Mouse (Mus musculus): ENCODE results near the gene Trim47. TPM values are rescaled to one million over a fixed set of nuclear protein-coding genes. Genes with fewer than 3 reads are reported as not detected.

Trim47 gene
- polyA plus RNA-seq, 2 experiments: 25.1 to 25.5 TPM

DNA sequence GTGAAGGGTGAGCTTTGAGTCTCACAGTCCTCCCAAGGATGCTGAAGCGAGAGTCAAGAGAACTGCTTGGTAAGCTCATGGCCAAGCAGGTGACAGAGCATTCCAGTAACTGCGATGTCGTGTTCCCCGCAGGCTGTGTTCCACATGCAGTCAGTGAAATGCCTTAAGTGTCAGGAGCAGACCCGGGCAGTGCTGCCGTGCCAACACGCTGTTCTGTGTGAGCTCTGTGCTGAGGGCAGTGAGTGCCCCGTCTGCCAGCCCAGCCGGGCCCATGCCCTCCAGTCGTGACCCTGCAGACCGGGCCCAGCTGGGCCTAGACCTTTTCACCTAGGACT is 67.4 kb downstream of the Trim47 start:
- H3K9me3 ChIP-seq (ENCODE audit: control insufficient read depth, low read length): no peaks in the 10 kb centered on the region
- H3K27ac ChIP-seq (replicated peaks; ENCODE audit: low read depth, low read length): no peak overlapping the region
- peaks cover 75% of the 10 kb centered on the region for H3K36me3 ChIP-seq (ENCODE audit: control insufficient read depth, insufficient read depth, low read length)
- H3K4me3 ChIP-seq (replicated peaks; ENCODE audit: low read length): no peak overlapping the region
- no peaks in the 10 kb centered on the region for H3K27me3 ChIP-seq (ENCODE audit: control insufficient read depth, insufficient read depth, low read length)
- ATAC-seq (ENCODE audit: low FRiP score, low read depth): no peak
- no peak overlapping the region for H3K9ac ChIP-seq (ENCODE audit: low read depth, low read length, severe bottlenecking)
- no peak for DNase-seq (ENCODE audit: low spot score)
- no peak overlapping the region for H3K4me2 ChIP-seq (replicated peaks; ENCODE audit: low read depth, low read length, severe bottlenecking)
- 92% methylated on average over 11 of the region's 11 CpGs for WGBS
- no peaks in the 10 kb centered on the region for H3K4me1 ChIP-seq (ENCODE audit: control insufficient read depth, insufficient read depth, low read length)
- no peak for TF ChIP-seq POLR2A (IDR thresholded peaks at IDR 0.05; ENCODE audit: borderline replicate concordance, extremely low read depth, insufficient read depth, insufficient read length)

DNA sequence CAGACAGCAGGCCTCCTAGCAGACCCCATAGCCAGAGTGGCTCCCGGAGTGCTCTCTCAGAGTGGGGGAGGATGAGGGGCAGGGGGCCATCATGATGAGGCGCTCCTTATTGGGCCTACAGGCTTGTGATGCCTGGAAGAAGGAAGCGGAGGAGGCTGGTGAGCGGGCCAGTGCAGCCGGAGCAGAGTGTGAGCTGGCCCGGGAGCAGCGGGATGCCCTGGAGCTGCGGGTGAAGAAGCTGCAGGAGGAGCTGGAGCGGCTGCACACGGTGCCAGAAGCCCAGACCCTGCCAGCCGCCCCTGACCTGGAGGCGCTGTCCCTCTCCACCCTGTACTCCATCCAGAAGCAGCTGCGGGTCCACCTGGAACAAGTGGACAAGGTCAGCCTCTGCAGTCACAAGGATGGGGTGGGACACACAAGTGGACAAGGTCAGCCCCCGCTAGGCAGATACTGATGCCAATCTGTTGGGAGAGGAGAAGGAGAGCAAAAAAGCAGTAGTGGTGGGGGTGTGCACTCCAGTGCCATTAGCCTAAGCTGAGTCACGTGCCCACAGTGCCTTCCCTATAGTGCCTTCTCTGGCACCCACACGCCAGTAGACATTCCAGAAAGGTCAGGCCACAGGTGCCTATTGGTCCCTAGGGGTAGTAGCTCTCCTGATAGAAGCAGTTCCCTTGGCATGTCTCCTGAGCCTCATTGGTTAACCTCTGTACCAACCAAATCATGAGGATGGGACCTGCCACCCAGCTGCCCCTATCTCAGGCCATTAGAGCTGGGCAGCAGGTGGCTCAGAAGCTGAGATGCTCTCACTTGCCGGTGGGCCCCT is 67.9 kb downstream of the Trim47 start:
- ATAC-seq (ENCODE audit: low FRiP score, low read depth): no peak
- no peak overlapping the region for H3K9ac ChIP-seq (ENCODE audit: low read depth, low read length, severe bottlenecking)
- H3K27ac ChIP-seq (replicated peaks; ENCODE audit: low read depth, low read length): no peak overlapping the region
- H3K9me3 ChIP-seq (ENCODE audit: control insufficient read depth, low read length): no peaks in the 10 kb centered on the region
- no peaks in the 10 kb centered on the region for H3K27me3 ChIP-seq (ENCODE audit: control insufficient read depth, insufficient read depth, low read length)
- no peak overlapping the region for H3K4me3 ChIP-seq (replicated peaks; ENCODE audit: low read length)
- no peak for DNase-seq (ENCODE audit: low spot score)
- peaks cover 80% of the 10 kb centered on the region for H3K36me3 ChIP-seq (ENCODE audit: control insufficient read depth, insufficient read depth, low read length)
- TF ChIP-seq POLR2A (IDR thresholded peaks at IDR 0.05; ENCODE audit: borderline replicate concordance, extremely low read depth, insufficient read depth, insufficient read length): no peak
- H3K4me2 ChIP-seq (replicated peaks; ENCODE audit: low read depth, low read length, severe bottlenecking): no peak overlapping the region
- H3K4me1 ChIP-seq (ENCODE audit: control insufficient read depth, insufficient read depth, low read length): no peaks in the 10 kb centered on the region
- WGBS: 87% methylated on average over 17 of the region's 17 CpGs

DNA sequence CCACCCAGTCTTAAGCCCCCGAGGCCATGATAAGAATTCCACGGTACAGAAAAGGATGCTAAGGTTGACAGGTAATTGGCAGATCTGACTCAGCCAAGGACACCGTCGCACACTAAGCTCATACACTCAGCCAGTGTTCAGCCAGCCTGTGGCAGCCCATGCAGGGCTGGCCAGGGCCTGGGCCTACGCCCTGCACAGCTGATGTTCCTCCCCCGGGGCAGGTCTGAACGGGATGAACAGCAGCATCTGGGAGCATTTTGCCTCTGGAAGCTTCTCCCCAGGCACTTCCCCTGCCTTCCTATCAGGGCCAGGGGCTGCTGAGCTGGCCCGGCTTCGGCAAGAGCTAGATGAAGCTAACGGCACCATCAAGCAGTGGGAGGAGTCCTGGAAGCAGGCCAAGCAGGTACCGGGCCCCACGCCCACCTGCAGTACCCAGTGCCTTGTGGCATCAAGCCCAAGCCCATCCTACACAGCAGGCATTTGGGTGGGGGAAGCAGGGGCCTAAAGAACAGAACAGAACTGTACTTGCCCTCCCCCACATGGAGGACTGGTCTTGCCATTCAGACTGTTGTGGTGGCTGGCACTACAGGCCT is 68.9 kb downstream of the Trim47 start:
- H3K4me1 ChIP-seq (ENCODE audit: control insufficient read depth, insufficient read depth, low read length): no peaks in the 10 kb centered on the region
- H3K9ac ChIP-seq (ENCODE audit: low read depth, low read length, severe bottlenecking): no peak overlapping the region
- no peak for DNase-seq (ENCODE audit: low spot score)
- 66% methylated on average over 12 of the region's 12 CpGs for WGBS
- TF ChIP-seq POLR2A (IDR thresholded peaks at IDR 0.05; ENCODE audit: borderline replicate concordance, extremely low read depth, insufficient read depth, insufficient read length): no peak
- no peak overlapping the region for H3K4me2 ChIP-seq (replicated peaks; ENCODE audit: low read depth, low read length, severe bottlenecking)
- no peak overlapping the region for H3K27ac ChIP-seq (replicated peaks; ENCODE audit: low read depth, low read length)
- no peaks in the 10 kb centered on the region for H3K27me3 ChIP-seq (ENCODE audit: control insufficient read depth, insufficient read depth, low read length)
- no peaks in the 10 kb centered on the region for H3K9me3 ChIP-seq (ENCODE audit: control insufficient read depth, low read length)
- ATAC-seq (ENCODE audit: low FRiP score, low read depth): no peak
- H3K36me3 ChIP-seq (ENCODE audit: control insufficient read depth, insufficient read depth, low read length): peaks cover 90% of the 10 kb centered on the region
- H3K4me3 ChIP-seq (replicated peaks; ENCODE audit: low read length): no peak overlapping the region

DNA sequence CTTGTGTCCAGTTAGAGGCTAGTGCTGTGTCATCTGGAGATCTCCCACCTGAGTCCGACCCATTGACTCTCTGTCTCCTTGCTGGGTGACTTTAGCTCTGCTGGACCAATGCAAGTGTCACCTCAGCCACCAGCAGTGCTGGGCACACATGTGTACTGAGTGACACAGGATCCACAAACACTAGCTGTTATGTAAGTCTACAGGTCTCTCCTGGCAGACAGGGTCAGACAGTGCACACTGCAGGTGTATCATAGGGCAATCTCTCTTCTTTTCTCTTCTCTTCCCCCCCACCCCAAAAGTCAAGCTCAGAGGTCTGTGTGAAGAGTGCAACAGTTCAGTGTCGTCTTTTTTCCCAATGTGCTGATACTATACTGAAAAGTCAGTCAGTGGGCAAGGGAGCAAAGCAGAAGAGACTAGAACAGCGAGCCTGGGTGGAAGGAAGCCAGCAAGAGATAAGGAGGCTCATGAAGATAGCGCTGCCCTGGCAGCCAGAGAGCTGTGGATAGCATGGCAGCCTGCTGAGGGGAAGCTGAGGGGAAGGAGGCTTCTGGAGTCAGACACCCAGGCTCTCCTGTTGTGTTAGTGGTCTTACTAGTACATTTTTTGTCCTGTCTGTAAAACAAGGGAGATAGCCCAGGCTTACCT is 69.7 kb downstream of the Trim47 start:
- ATAC-seq (ENCODE audit: low FRiP score, low read depth): no peak
- H3K27ac ChIP-seq (replicated peaks; ENCODE audit: low read depth, low read length): no peak overlapping the region
- no peak overlapping the region for H3K4me2 ChIP-seq (replicated peaks; ENCODE audit: low read depth, low read length, severe bottlenecking)
- no peaks in the 10 kb centered on the region for H3K4me1 ChIP-seq (ENCODE audit: control insufficient read depth, insufficient read depth, low read length)
- no peaks in the 10 kb centered on the region for H3K27me3 ChIP-seq (ENCODE audit: control insufficient read depth, insufficient read depth, low read length)
- H3K36me3 ChIP-seq (ENCODE audit: control insufficient read depth, insufficient read depth, low read length): peaks cover 98% of the 10 kb centered on the region
- no peak for DNase-seq (ENCODE audit: low spot score)
- TF ChIP-seq POLR2A (IDR thresholded peaks at IDR 0.05; ENCODE audit: borderline replicate concordance, extremely low read depth, insufficient read depth, insufficient read length): no peak
- H3K9me3 ChIP-seq (ENCODE audit: control insufficient read depth, low read length): no peaks in the 10 kb centered on the region
- WGBS: 91% methylated on average over 4 of the region's 4 CpGs
- H3K9ac ChIP-seq (ENCODE audit: low read depth, low read length, severe bottlenecking): no peak overlapping the region
- no peak overlapping the region for H3K4me3 ChIP-seq (replicated peaks; ENCODE audit: low read length)

DNA sequence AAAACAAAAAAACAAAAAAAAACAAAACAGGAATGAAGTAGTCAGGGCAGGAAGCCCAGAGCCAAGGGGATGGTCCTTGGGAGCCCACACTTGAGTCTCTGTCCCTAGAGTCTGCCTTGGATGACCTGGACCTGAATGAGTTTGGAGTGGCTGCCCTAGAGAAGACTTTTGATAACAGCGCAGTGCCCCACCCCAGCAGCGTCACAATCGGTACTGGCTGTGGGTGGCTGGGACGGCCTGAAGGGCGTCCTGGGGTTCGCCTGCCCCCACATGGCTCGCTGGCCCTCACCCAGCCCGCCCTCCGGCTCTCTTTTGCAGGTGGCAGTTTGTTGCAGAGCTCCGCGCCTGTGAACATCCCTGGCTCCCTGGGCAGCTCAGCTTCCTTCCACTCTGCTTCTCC is 71.1 kb downstream of the Trim47 start:
- DNase-seq (ENCODE audit: low spot score) (no peak), ATAC-seq (ENCODE audit: low FRiP score, low read depth) (no peak)
- Histone ChIP-seq H3K9me3 (ENCODE audit: control insufficient read depth, low read length) (no peaks in the 10 kb centered on the region), H3K4me2 (replicated peaks; ENCODE audit: low read depth, low read length, severe bottlenecking) (no peak overlapping the region), H3K27ac (replicated peaks; ENCODE audit: low read depth, low read length) (no peak overlapping the region), H3K9ac (ENCODE audit: low read depth, low read length, severe bottlenecking) (no peak overlapping the region), H3K27me3 (ENCODE audit: control insufficient read depth, insufficient read depth, low read length) (no peaks in the 10 kb centered on the region), H3K4me3 (replicated peaks; ENCODE audit: low read length) (no peak overlapping the region), H3K36me3 (ENCODE audit: control insufficient read depth, insufficient read depth, low read length) (peaks cover 99% of the 10 kb centered on the region), H3K4me1 (ENCODE audit: control insufficient read depth, insufficient read depth, low read length) (no peaks in the 10 kb centered on the region)
- 92% methylated on average over 11 of the region's 11 CpGs for WGBS
- no peak for TF ChIP-seq POLR2A (IDR thresholded peaks at IDR 0.05; ENCODE audit: borderline replicate concordance, extremely low read depth, insufficient read depth, insufficient read length)

Other genes with a start within 250 kb of the Trim47 start
- gene Smim5, start 227.2 kb downstream of the Trim47 start, polyA plus RNA-seq (2012; rRNA removed): 9.8 and 10.5 TPM in 2 replicates
- 16.0 and 17.5 TPM in 2 replicates for gene Smim5, start 227.2 kb downstream of the Trim47 start, polyA plus RNA-seq (2014; fragmentation: Nextera tagmentation; extraction: Ambion mirVana)
- 0.52 and 0.77 TPM in 2 replicates for gene Smim6, start 215.2 kb downstream of the Trim47 start, polyA plus RNA-seq (2012; rRNA removed)
- gene Smim6, start 215.2 kb downstream of the Trim47 start, polyA plus RNA-seq (2014; fragmentation: Nextera tagmentation; extraction: Ambion mirVana): 0.83 and 0.89 TPM in 2 replicates
- gene Sap30bp, start 193.9 kb downstream of the Trim47 start, polyA plus RNA-seq (2012; rRNA removed): 35.6 and 52.6 TPM in 2 replicates
- gene Sap30bp, start 193.9 kb downstream of the Trim47 start, polyA plus RNA-seq (2014; fragmentation: Nextera tagmentation; extraction: Ambion mirVana): 36.6 and 36.9 TPM in 2 replicates
- gene Recql5, start 193.7 kb downstream of the Trim47 start, polyA plus RNA-seq (2012; rRNA removed): 27.9 and 28.0 TPM in 2 replicates
- 16.1 and 18.3 TPM in 2 replicates for gene Recql5, start 193.7 kb downstream of the Trim47 start, polyA plus RNA-seq (2014; fragmentation: Nextera tagmentation; extraction: Ambion mirVana)
- 11.3 and 11.6 TPM in 2 replicates for gene Itgb4, start 152.5 kb downstream of the Trim47 start, polyA plus RNA-seq (2012; rRNA removed)
- gene Itgb4, start 152.5 kb downstream of the Trim47 start, polyA plus RNA-seq (2014; fragmentation: Nextera tagmentation; extraction: Ambion mirVana): 12.5 TPM in 2 replicates
- gene Galk1, start 114.5 kb downstream of the Trim47 start, polyA plus RNA-seq (2012; rRNA removed): 115 and 139 TPM in 2 replicates
- 162 and 164 TPM in 2 replicates for gene Galk1, start 114.5 kb downstream of the Trim47 start, polyA plus RNA-seq (2014; fragmentation: Nextera tagmentation; extraction: Ambion mirVana)
- 871 and 951 TPM in 2 replicates for gene H3f3b, start 99.2 kb downstream of the Trim47 start, polyA plus RNA-seq (2012; rRNA removed)
- 1,919 and 2,014 TPM in 2 replicates for gene H3f3b, start 99.2 kb downstream of the Trim47 start, polyA plus RNA-seq (2014; fragmentation: Nextera tagmentation; extraction: Ambion mirVana)
- 80.3 and 99.4 TPM in 2 replicates for gene Unk, start 96.9 kb downstream of the Trim47 start, polyA plus RNA-seq (2012; rRNA removed)
- gene Unk, start 96.9 kb downstream of the Trim47 start, polyA plus RNA-seq (2014; fragmentation: Nextera tagmentation; extraction: Ambion mirVana): 33.1 and 39.2 TPM in 2 replicates
- gene Unc13d, start 49.2 kb downstream of the Trim47 start, polyA plus RNA-seq (2012; rRNA removed): 4.1 and 4.3 TPM in 2 replicates
- 3.4 and 3.8 TPM in 2 replicates for gene Unc13d, start 49.2 kb downstream of the Trim47 start, polyA plus RNA-seq (2014; fragmentation: Nextera tagmentation; extraction: Ambion mirVana)
- 58.6 and 76.2 TPM in 2 replicates for gene Wbp2, start 40.2 kb downstream of the Trim47 start, polyA plus RNA-seq (2012; rRNA removed)
- 56.8 and 57.7 TPM in 2 replicates for gene Wbp2, start 40.2 kb downstream of the Trim47 start, polyA plus RNA-seq (2014; fragmentation: Nextera tagmentation; extraction: Ambion mirVana)
- 4.9 and 6.2 TPM in 2 replicates for gene Trim65, start 3.9 kb upstream of the Trim47 start, polyA plus RNA-seq (2012; rRNA removed)
- gene Trim65, start 3.9 kb upstream of the Trim47 start, polyA plus RNA-seq (2014; fragmentation: Nextera tagmentation; extraction: Ambion mirVana): 3.1 and 4.1 TPM in 2 replicates
- 52.6 and 56.4 TPM in 2 replicates for gene Mrpl38, start 11.7 kb upstream of the Trim47 start, polyA plus RNA-seq (2012; rRNA removed)
- 85.8 and 86.5 TPM in 2 replicates for gene Mrpl38, start 11.7 kb upstream of the Trim47 start, polyA plus RNA-seq (2014; fragmentation: Nextera tagmentation; extraction: Ambion mirVana)
- 77.7 and 82.6 TPM in 2 replicates for gene Fbf1, start 41.0 kb upstream of the Trim47 start, polyA plus RNA-seq (2012; rRNA removed)
- gene Fbf1, start 41.0 kb upstream of the Trim47 start, polyA plus RNA-seq (2014; fragmentation: Nextera tagmentation; extraction: Ambion mirVana): 26.4 and 34.8 TPM in 2 replicates
- 44.2 and 50.0 TPM in 2 replicates for gene Ten1, start 71.6 kb upstream of the Trim47 start, polyA plus RNA-seq (2012; rRNA removed)
- 67.4 and 70.5 TPM in 2 replicates for gene Ten1, start 71.6 kb upstream of the Trim47 start, polyA plus RNA-seq (2014; fragmentation: Nextera tagmentation; extraction: Ambion mirVana)
- 38.1 and 42.9 TPM in 2 replicates for gene Acox1, start 71.8 kb upstream of the Trim47 start, polyA plus RNA-seq (2012; rRNA removed)
- gene Acox1, start 71.8 kb upstream of the Trim47 start, polyA plus RNA-seq (2014; fragmentation: Nextera tagmentation; extraction: Ambion mirVana): 26.3 and 30.1 TPM in 2 replicates
- gene Evpl, start 110.9 kb upstream of the Trim47 start, polyA plus RNA-seq (2012; rRNA removed): 6.0 and 8.2 TPM in 2 replicates
- 17.0 and 21.8 TPM in 2 replicates for gene Evpl, start 110.9 kb upstream of the Trim47 start, polyA plus RNA-seq (2014; fragmentation: Nextera tagmentation; extraction: Ambion mirVana)
- 106 and 111 TPM in 2 replicates for gene Srp68, start 147.0 kb upstream of the Trim47 start, polyA plus RNA-seq (2012; rRNA removed)
- 94.9 and 103 TPM in 2 replicates for gene Srp68, start 147.0 kb upstream of the Trim47 start, polyA plus RNA-seq (2014; fragmentation: Nextera tagmentation; extraction: Ambion mirVana)
- gene Galr2, start 153.7 kb upstream of the Trim47 start, polyA plus RNA-seq (2012; rRNA removed): 0.24 and 0.59 TPM in 2 replicates
- gene Galr2, start 153.7 kb upstream of the Trim47 start, polyA plus RNA-seq (2014; fragmentation: Nextera tagmentation; extraction: Ambion mirVana): 0.33 and 0.37 TPM in 2 replicates
- gene Exoc7, start 180.0 kb upstream of the Trim47 start, polyA plus RNA-seq (2012; rRNA removed): 57.7 and 66.7 TPM in 2 replicates
- 72.0 and 72.7 TPM in 2 replicates for gene Exoc7, start 180.0 kb upstream of the Trim47 start, polyA plus RNA-seq (2014; fragmentation: Nextera tagmentation; extraction: Ambion mirVana)
- 0.85 and 0.88 TPM in 2 replicates for gene Foxj1, start 208.2 kb upstream of the Trim47 start, polyA plus RNA-seq (2012; rRNA removed)
- 0.14 TPM in 1 of 2 replicates, not detected in the other for gene Foxj1, start 208.2 kb upstream of the Trim47 start, polyA plus RNA-seq (2014; fragmentation: Nextera tagmentation; extraction: Ambion mirVana)

Measured in limb, embryonic 14.5 days (tissue).